Comparison of ENCODE assay signal across 8 mouse cellular contexts in the genomic region with DNA sequence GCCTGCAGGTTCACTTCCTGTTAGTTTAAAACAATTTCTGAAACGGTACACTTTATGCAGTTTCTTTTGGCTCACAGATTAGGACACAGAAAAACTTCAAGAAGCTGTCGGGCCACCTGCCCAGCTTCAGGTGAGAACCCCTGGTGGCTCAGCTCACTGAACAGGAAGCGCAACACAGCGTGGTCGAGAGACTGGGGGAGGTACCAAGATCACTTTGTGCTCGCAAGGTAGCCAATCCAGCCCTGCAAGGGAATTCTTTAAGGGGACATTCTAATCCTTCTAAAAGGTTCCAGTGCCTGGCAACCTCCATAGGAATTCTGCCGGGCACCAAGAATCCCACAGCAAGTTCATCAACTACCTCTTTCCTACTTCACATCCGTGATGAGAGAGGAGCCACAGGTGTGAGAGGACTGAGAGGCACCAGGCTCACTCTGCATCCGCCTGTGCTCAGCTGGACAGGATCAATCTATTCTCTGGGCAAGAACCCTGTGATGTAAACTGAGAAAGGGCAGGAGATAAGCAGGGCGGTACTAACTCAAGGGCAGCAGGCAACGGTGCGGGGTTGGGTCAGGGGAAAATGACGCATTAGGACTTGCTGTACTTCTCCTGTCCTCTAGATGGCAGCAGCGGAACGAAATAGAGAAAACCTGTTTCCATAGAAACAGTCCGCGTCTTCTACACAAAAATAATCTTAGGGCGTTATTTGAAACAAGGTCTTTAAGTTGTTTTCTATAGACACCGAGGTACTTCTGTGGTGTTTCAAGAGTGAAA.
DNase-seq lines count a peak whose midpoint lies in the region; ATAC-seq lines count a peak whose summit lies in the region.

No protein-coding gene starts in this region.

- H3K4me1 ChIP-seq in hindbrain, embryonic 11.5 days (replicated peaks; ENCODE audit: control insufficient read depth, insufficient read depth, low read length), result peaks cover 2% of the 10 kb centered on the region; the same call in 1 of the 2 replicates
- 0 out of 2 replicates have a peak, but pooled peaks cover 2% of the 10 kb centered on the region for H3K4me1 ChIP-seq in lung, embryonic 16.5 days (replicated peaks; ENCODE audit: control insufficient read depth, insufficient read depth, low read length)

- no peak overlapping the region for H3K9ac ChIP-seq in hindbrain, embryonic 11.5 days (ENCODE audit: low read depth, low read length)
- H3K9ac ChIP-seq in lung, embryonic 16.5 days (ENCODE audit: low read length), result no peak overlapping the region

- H3K36me3 ChIP-seq in hindbrain, embryonic 11.5 days (ENCODE audit: control insufficient read depth, insufficient read depth, low read length), result no peaks in the 10 kb centered on the region
- no peaks in the 10 kb centered on the region for H3K36me3 ChIP-seq in lung, embryonic 16.5 days (ENCODE audit: control insufficient read depth, insufficient read depth, low read length)

- 2% methylated on average over 19 of the region's 19 CpGs for WGBS in hindbrain, embryonic 11.5 days
- WGBS in lung, embryonic 16.5 days, result under 1% methylated on average over 19 of the region's 19 CpGs

- H3K27ac ChIP-seq in hindbrain, embryonic 11.5 days (ENCODE audit: low read depth, low read length), result no peak overlapping the region
- H3K27ac ChIP-seq in lung, embryonic 16.5 days (ENCODE audit: low read length), result no peak overlapping the region

- peaks cover 13% of the 10 kb centered on the region for H3K27me3 ChIP-seq in hindbrain, embryonic 11.5 days (ENCODE audit: control insufficient read depth, insufficient read depth, low read length)
- H3K27me3 ChIP-seq in lung, embryonic 16.5 days (ENCODE audit: control insufficient read depth, insufficient read depth, low read depth, low read length), result peaks cover 7% of the 10 kb centered on the region; the same call in 1 of the 2 replicates

- ATAC-seq in hindbrain, embryonic 11.5 days (ENCODE audit: low FRiP score), result peak; percentile 69; the same call in 1 of the 2 replicates
- ATAC-seq in lung, embryonic 16.5 days (ENCODE audit: low read depth), result peak; percentile 75

- H3K4me2 ChIP-seq in hindbrain, embryonic 11.5 days (replicated peaks; ENCODE audit: low read depth, low read length), result peak overlapping the region; percentile 24
- H3K4me2 ChIP-seq in lung, embryonic 16.5 days (ENCODE audit: low read depth, low read length), result peak overlapping the region; percentile 45

- no peaks in the 10 kb centered on the region for H3K9me3 ChIP-seq in hindbrain, embryonic 11.5 days (ENCODE audit: control insufficient read depth, low read length)
- H3K9me3 ChIP-seq in lung, embryonic 16.5 days (ENCODE audit: control insufficient read depth, low read length), result no peaks in the 10 kb centered on the region

- H3K4me3 ChIP-seq in hindbrain, embryonic 11.5 days (ENCODE audit: low read depth, low read length), result no peak overlapping the region
- peak overlapping the region; percentile 21 for H3K4me3 ChIP-seq in lung, embryonic 16.5 days (ENCODE audit: low read length)

- peak; percentile 87 for DNase-seq in NIH3T3 (ENCODE audit: low read depth)
- peak; percentile 49 for DNase-seq in cerebellum, adult 9-11 months
- DNase-seq in frontal cortex, postnatal 10 days (ENCODE audit: low spot score in 2 of 2), result peak; percentile 10 to 65
- DNase-seq in hindbrain, embryonic 11.5 days (ENCODE audit: low spot score), result peak; percentile 87
- peak; percentile 53 for DNase-seq in layer of hippocampus, adult 9-11 months
- peak; percentile 69 for DNase-seq in ovary, postnatal 14 days (ENCODE audit: low spot score)
- DNase-seq in thymus, postnatal 14 days, result peak; percentile 61
